Mouse (Mus musculus) liver, postnatal 0 days (tissue): Measurements from ENCODE around the gene Gm29797. TPM values are rescaled to one million over a fixed set of nuclear protein-coding genes. Genes with fewer than 3 reads are reported as not detected.

Experiments
- ATAC-seq: fragments of 200-750 bp; cut with Nextera tagmentation; 2 replicates; pipeline ENCODE4 v1.8.0; 2017; ENCODE audit warnings: mild to moderate bottlenecking, moderate library complexity
- DNase-seq: peaks from one replicate; pipeline ENCODE4 v3.0.0-alpha.2; 2016
- H3K27ac ChIP-seq: fragments of 300-500 bp; sonication (generic); 2 replicates; pipeline ENCODE4 v1.5.1; 2014; ENCODE audit warnings: antibody characterized with exemption, moderate library complexity, mild to moderate bottlenecking, low read depth
- H3K27me3 ChIP-seq: fragments of 300-500 bp; sonication (generic); 2 replicates; pipeline ENCODE4 v1.6.1; 2014; ENCODE audit warnings: low read length, control low read depth, mixed read lengths; ENCODE audit not compliant: insufficient read depth
- H3K36me3 ChIP-seq: fragments of 300-500 bp; sonication (generic); replicated peaks from 2 replicates; pipeline ENCODE4 v1.6.1; 2014; ENCODE audit warnings: mild to moderate bottlenecking, control low read depth, low read length, moderate library complexity, mixed read lengths; ENCODE audit not compliant: insufficient read depth
- H3K4me1 ChIP-seq: fragments of 300-500 bp; sonication (generic); 2 replicates; pipeline ENCODE4 v1.6.1; 2014; ENCODE audit warnings: antibody characterized with exemption, mild to moderate bottlenecking, control low read depth; ENCODE audit not compliant: insufficient read depth
- H3K4me2 ChIP-seq: fragments of 300-500 bp; sonication (generic); 2 replicates; pipeline ENCODE4 v1.6.1; 2014; ENCODE audit warnings: low read depth, mild to moderate bottlenecking, low read length, moderate library complexity, mixed read lengths
- H3K4me3 ChIP-seq: fragments of 300-500 bp; sonication (generic); 2 replicates; pipeline ENCODE4 v1.5.1; 2014; ENCODE audit warnings: low read depth, low read length
- H3K9ac ChIP-seq: fragments of 300-500 bp; sonication (generic); replicated peaks from 2 replicates; pipeline ENCODE4 v1.6.1; 2014; ENCODE audit warnings: mild to moderate bottlenecking, moderate library complexity
- H3K9me3 ChIP-seq: fragments of 300-500 bp; sonication (generic); 2 replicates; pipeline ENCODE4 v1.6.1; 2016; ENCODE audit warnings: mild to moderate bottlenecking, control low read depth, low read length, mixed read lengths
- CTCF ChIP-seq: sonication (generic); IDR thresholded peaks from 2 replicates; pipeline ENCODE4 v1.5.1; 2016; ENCODE audit warnings: antibody characterized with exemption, low read depth
- EP300 ChIP-seq: IDR thresholded peaks from 2 replicates; pipeline ENCODE4 v1.6.1; 2016; ENCODE audit warnings: antibody characterized with exemption, low read depth, mild to moderate bottlenecking
- WGBS: fragments of 180-500 bp; shearing (Covaris S2); extraction: QIAGEN DNeasy Blood & Tissue Kit; methylation state at CpG from one replicate; pipeline ENCODE4 v1.1.7; 2014; ENCODE audit not compliant: insufficient replicate concordance; 5-methylcytosine and 5-hydroxymethylcytosine counted together
- polyA plus RNA-seq: library from polyadenylated mRNA; unstranded; fragments of >200 nt; fragmentation: Nextera tagmentation; extraction: Ambion mirVana; gene quantifications from 2 replicates; pipeline ENCODE4 v1.2.1, GENCODE M21; 2015

Gm29797 gene
- polyA plus RNA-seq, 1 experiment from 2014 or later = not detected

- 82% methylated on average over 1 of the region's 1 CpGs for WGBS
- TF ChIP-seq EP300 (no peak), CTCF (no peak)
- no peak for DNase-seq
- no peak overlapping the region for H3K4me3 ChIP-seq
- H3K9me3 ChIP-seq = no peaks in the 10 kb centered on the region
- H3K4me2 ChIP-seq = no peak overlapping the region
- H3K36me3 ChIP-seq = no peaks in the 10 kb centered on the region
- H3K4me1 ChIP-seq = peaks cover 9% of the 10 kb centered on the region; the same call in 1 of the 2 replicates
- no peak overlapping the region for H3K27ac ChIP-seq
- H3K9ac ChIP-seq = no peak overlapping the region
- H3K27me3 ChIP-seq = no peaks in the 10 kb centered on the region
- no peak for ATAC-seq
Observed at GRCm38 (mm10) chr2:181695776-181696175, 38.9 kb downstream of the Gm29797 start.

GRCm38 (mm10) chr2:181696801-181697420 lies 40.1 kb downstream of the Gm29797 start:
- TF ChIP-seq EP300 = no peak
- TF ChIP-seq CTCF = no peak
- Histone ChIP-seq H3K4me1 (peaks cover 8% of the 10 kb centered on the region; the same call in 1 of the 2 replicates), H3K27ac (no peak overlapping the region), H3K4me2 (no peak overlapping the region), H3K9ac (no peak overlapping the region), H3K4me3 (no peak overlapping the region), H3K36me3 (no peaks in the 10 kb centered on the region), H3K27me3 (no peaks in the 10 kb centered on the region), H3K9me3 (no peaks in the 10 kb centered on the region)
- no peak for ATAC-seq
- DNase-seq = no peak
- 79% methylated on average over 33 of the region's 33 CpGs for WGBS

- Histone ChIP-seq H3K4me2 (no peak within 1 kb of the TSS), H3K4me1 (peaks cover 2% of the 10 kb centered on the region; the same call in 1 of the 2 replicates), H3K9me3 (no peaks in the 10 kb centered on the region), H3K36me3 (no peaks in the 10 kb centered on the region), H3K9ac (no peak within 1 kb of the TSS), H3K27me3 (no peaks in the 10 kb centered on the region), H3K4me3 (no peak within 1 kb of the TSS), H3K27ac (no peak within 1 kb of the TSS)
- DNase-seq (no peak), ATAC-seq (no peak)
- 51% methylated on average over 5 of the region's 5 CpGs for WGBS
- no peak for TF ChIP-seq CTCF
- TF ChIP-seq EP300 = no peak
Observed at GRCm38 (mm10) chr2:181698241-181698640, 41.4 kb downstream of the Gm29797 start, which contains the start of gene Lkaaear1. Gene Lkaaear1 (minus strand): TSS chr2:181698442.

- H3K36me3 ChIP-seq = no peaks in the 10 kb centered on the region
- H3K4me3 ChIP-seq = no peak overlapping the region
- 35% methylated on average over 4 of the region's 4 CpGs for WGBS
- ATAC-seq (no peak), DNase-seq (no peak)
- no peak overlapping the region for H3K27ac ChIP-seq
- no peaks in the 10 kb centered on the region for H3K27me3 ChIP-seq
- no peaks in the 10 kb centered on the region for H3K4me1 ChIP-seq
- no peak overlapping the region for H3K9ac ChIP-seq
- no peak for TF ChIP-seq EP300
- TF ChIP-seq CTCF = peak; percentile 69
- H3K4me2 ChIP-seq = no peak overlapping the region
- no peaks in the 10 kb centered on the region for H3K9me3 ChIP-seq
Observed at GRCm38 (mm10) chr2:181706668-181707067, 49.8 kb downstream of the Gm29797 start.

Other genes with a start within 250 kb of the Gm29797 start
- gene Zbtb46, start 197.6 kb upstream of the Gm29797 start, polyA plus RNA-seq = 3.0 and 3.5 TPM in 2 replicates
- gene Abhd16b, start 163.8 kb upstream of the Gm29797 start, polyA plus RNA-seq = 0.06 and 0.08 TPM in 2 replicates
- gene Tpd52l2, start 159.9 kb upstream of the Gm29797 start, polyA plus RNA-seq = 51.8 and 52.5 TPM in 2 replicates
- gene Dnajc5, start 136.5 kb upstream of the Gm29797 start, polyA plus RNA-seq = 20.5 and 24.7 TPM in 2 replicates
- gene Uckl1, start 72.1 kb upstream of the Gm29797 start, polyA plus RNA-seq = 20.3 and 22.8 TPM in 2 replicates
- 16.7 and 17.5 TPM in 2 replicates for gene Prpf6, start 65.2 kb upstream of the Gm29797 start, polyA plus RNA-seq
- gene Zfp512b, start 64.2 kb upstream of the Gm29797 start, polyA plus RNA-seq = 8.9 and 10.5 TPM in 2 replicates
- gene Samd10, start 57.8 kb upstream of the Gm29797 start, polyA plus RNA-seq = 2.1 and 2.3 TPM in 2 replicates
- 11.4 and 12.2 TPM in 2 replicates for gene Sox18, start 14.6 kb downstream of the Gm29797 start, polyA plus RNA-seq
- gene Tcea2, start 23.3 kb downstream of the Gm29797 start, polyA plus RNA-seq = 3.8 and 4.4 TPM in 2 replicates
- 18.6 and 20.5 TPM in 2 replicates for gene Rgs19, start 36.9 kb downstream of the Gm29797 start, polyA plus RNA-seq
- not detected in 2 replicates for gene Lkaaear1, start 41.4 kb downstream of the Gm29797 start, polyA plus RNA-seq
- 0.07 and 0.17 TPM in 2 replicates for gene Oprl1, start 58.0 kb downstream of the Gm29797 start, polyA plus RNA-seq
- not detected in 2 replicates for gene Myt1, start 106.3 kb downstream of the Gm29797 start, polyA plus RNA-seq
- gene Pcmtd2, start 180.8 kb downstream of the Gm29797 start, polyA plus RNA-seq = 10.5 and 11.1 TPM in 2 replicates
- 15.5 and 15.6 TPM in 2 replicates for gene Polr3k, start 207.3 kb downstream of the Gm29797 start, polyA plus RNA-seq